Mouse (Mus musculus) forebrain, embryonic 14.5 days (tissue): ENCODE measurements around the gene Fam83f. TPM values are rescaled to one million over a fixed set of nuclear protein-coding genes. Genes with fewer than 3 reads are reported as not detected.

ENCODE experiments used
- ATAC-seq: fragments of 200-750 bp; cut with Nextera tagmentation; 2 replicates; pipeline ENCODE4 v1.8.0; 2017; ENCODE audit warnings: mild to moderate bottlenecking, moderate library complexity
- DNase-seq: peaks from one replicate; pipeline ENCODE4 v3.0.0-alpha.2; 2015; ENCODE audit warnings: low spot score
- H3K27ac ChIP-seq: fragments of 300-500 bp; sonication (generic); 2 replicates; pipeline ENCODE4 v1.5.1; 2014; ENCODE audit warnings: low read depth, mild to moderate bottlenecking, control low read depth, low read length, moderate library complexity
- H3K27me3 ChIP-seq: fragments of 300-500 bp; sonication (generic); replicated peaks from 2 replicates; pipeline ENCODE4 v1.6.1; 2014; ENCODE audit warnings: low read length, control low read depth, mixed read lengths; ENCODE audit not compliant: control insufficient read depth, insufficient read depth
- H3K36me3 ChIP-seq: fragments of 300-500 bp; sonication (generic); 2 replicates; pipeline ENCODE4 v1.6.1; 2014; ENCODE audit warnings: low read length, control low read depth; ENCODE audit not compliant: control insufficient read depth, insufficient read depth
- H3K4me1 ChIP-seq: fragments of 300-500 bp; sonication (generic); 2 replicates; pipeline ENCODE4 v1.6.1; 2014; ENCODE audit warnings: antibody characterized with exemption, low read length, control low read depth; ENCODE audit not compliant: control insufficient read depth, insufficient read depth
- H3K4me2 ChIP-seq: fragments of 300-500 bp; sonication (generic); 2 replicates; pipeline ENCODE4 v1.6.1; 2014; ENCODE audit warnings: mild to moderate bottlenecking, control low read depth, low read length
- H3K4me3 ChIP-seq: fragments of 300-500 bp; sonication (generic); 2 replicates; pipeline ENCODE4 v1.5.1; 2014; ENCODE audit warnings: low read depth, low read length, control low read depth
- H3K9ac ChIP-seq: fragments of 300-500 bp; sonication (generic); 2 replicates; pipeline ENCODE4 v1.6.1; 2014; ENCODE audit warnings: mild to moderate bottlenecking, low read length, control low read depth, moderate library complexity
- H3K9me3 ChIP-seq: fragments of 300-500 bp; sonication (generic); replicated peaks from 2 replicates; pipeline ENCODE4 v1.6.1; 2016; ENCODE audit warnings: low read length, control low read depth, mixed read lengths; ENCODE audit not compliant: control insufficient read depth
- WGBS: fragments of 180-500 bp; shearing (Covaris S2); extraction: QIAGEN DNeasy Blood & Tissue Kit; methylation state at CpG from one replicate; pipeline ENCODE4 v1.1.7; 2014; 5-methylcytosine and 5-hydroxymethylcytosine counted together
- polyA plus RNA-seq: library from polyadenylated mRNA; unstranded; fragments of >200 nt; fragmentation: Nextera tagmentation; extraction: Ambion mirVana; gene quantifications from 2 replicates; pipeline ENCODE4 v1.2.1, GENCODE M21; 2014

The Fam83f gene
- polyA plus RNA-seq, 1 experiment from 2014 or later = not detected

GRCm38 (mm10) chr15:80681466-80681881 lies 9.8 kb downstream of the Fam83f start:
- H3K4me1 ChIP-seq = peaks cover 25% of the 10 kb centered on the region
- no peak overlapping the region for H3K4me2 ChIP-seq
- ATAC-seq (no peak), DNase-seq (peak; percentile 53)
- H3K27ac ChIP-seq = no peak overlapping the region
- no peak overlapping the region for H3K9ac ChIP-seq
- H3K36me3 ChIP-seq = no peaks in the 10 kb centered on the region
- WGBS = 60% methylated on average over 4 of the region's 4 CpGs
- no peaks in the 10 kb centered on the region for H3K9me3 ChIP-seq
- H3K4me3 ChIP-seq = no peak overlapping the region
- no peaks in the 10 kb centered on the region for H3K27me3 ChIP-seq

GRCm38 (mm10) chr15:80682343-80682742 lies 10.7 kb downstream of the Fam83f start:
- H3K9me3 ChIP-seq = no peaks in the 10 kb centered on the region
- DNase-seq (no peak), ATAC-seq (no peak)
- no peak overlapping the region for H3K4me3 ChIP-seq
- 90% methylated on average over 8 of the region's 8 CpGs for WGBS
- no peaks in the 10 kb centered on the region for H3K27me3 ChIP-seq
- no peak overlapping the region for H3K4me2 ChIP-seq
- H3K36me3 ChIP-seq = no peaks in the 10 kb centered on the region
- H3K27ac ChIP-seq = no peak overlapping the region
- peaks cover 25% of the 10 kb centered on the region for H3K4me1 ChIP-seq
- no peak overlapping the region for H3K9ac ChIP-seq

- H3K9me3 ChIP-seq = no peaks in the 10 kb centered on the region
- no peak overlapping the region for H3K27ac ChIP-seq
- H3K9ac ChIP-seq = no peak overlapping the region
- whole genome bisulfite sequencing = 90% methylated on average over 6 of the region's 6 CpGs
- H3K36me3 ChIP-seq = no peaks in the 10 kb centered on the region
- ATAC-seq = no peak
- H3K4me3 ChIP-seq = no peak overlapping the region
- H3K4me2 ChIP-seq = no peak overlapping the region
- H3K4me1 ChIP-seq = peaks cover 25% of the 10 kb centered on the region
- no peaks in the 10 kb centered on the region for H3K27me3 ChIP-seq
- DNase-seq = no peak
Observed at GRCm38 (mm10) chr15:80683151-80683550, 11.5 kb downstream of the Fam83f start.

GRCm38 (mm10) chr15:80683990-80684389 lies 12.3 kb downstream of the Fam83f start:
- Histone ChIP-seq H3K4me1 (peaks cover 25% of the 10 kb centered on the region), H3K27ac (no peak overlapping the region; the same call in 1 of the 2 replicates), H3K9ac (peak overlapping the region; percentile 2; the same call in 1 of the 2 replicates), H3K27me3 (no peaks in the 10 kb centered on the region), H3K4me2 (no peak overlapping the region), H3K4me3 (no peak overlapping the region), H3K36me3 (no peaks in the 10 kb centered on the region), H3K9me3 (no peaks in the 10 kb centered on the region)
- ATAC-seq = peak; percentile 35; the same call in 1 of the 2 replicates
- no peak for DNase-seq
- 50% methylated on average over 3 of the region's 3 CpGs for WGBS

GRCm38 (mm10) chr15:80684786-80685602 lies 13.3 kb downstream of the Fam83f start:
- WGBS = 24% methylated on average over 8 of the region's 8 CpGs
- DNase-seq = no peak
- H3K4me3 ChIP-seq = no peak overlapping the region
- H3K36me3 ChIP-seq = no peaks in the 10 kb centered on the region
- H3K4me1 ChIP-seq = peaks cover 17% of the 10 kb centered on the region
- ATAC-seq = 0 out of 2 replicates have a peak, but pooled peaks have one; percentile 42
- no peak overlapping the region for H3K4me2 ChIP-seq
- H3K9me3 ChIP-seq = no peaks in the 10 kb centered on the region
- H3K9ac ChIP-seq = no peak overlapping the region; the same call in 1 of the 2 replicates
- no peaks in the 10 kb centered on the region for H3K27me3 ChIP-seq
- no peak overlapping the region for H3K27ac ChIP-seq

- no peak for ATAC-seq
- 39% methylated on average over 7 of the region's 7 CpGs for WGBS
Observed at GRCm38 (mm10) chr15:80685603-80685895, 13.9 kb downstream of the Fam83f start.

GRCm38 (mm10) chr15:80688536-80688935 lies 16.9 kb downstream of the Fam83f start:
- ATAC-seq (no peak), DNase-seq (no peak)
- no peak overlapping the region for H3K27ac ChIP-seq
- no peaks in the 10 kb centered on the region for H3K27me3 ChIP-seq
- WGBS = 75% methylated on average over 7 of the region's 7 CpGs
- no peak overlapping the region for H3K9ac ChIP-seq
- H3K36me3 ChIP-seq = no peaks in the 10 kb centered on the region
- H3K9me3 ChIP-seq = no peaks in the 10 kb centered on the region
- H3K4me3 ChIP-seq = no peak overlapping the region
- peaks cover 8% of the 10 kb centered on the region for H3K4me1 ChIP-seq
- no peak overlapping the region for H3K4me2 ChIP-seq

More at GRCm38 (mm10) chr15:80685603-80685895, 13.9 kb downstream of the Fam83f start:
- Histone ChIP-seq H3K27ac (no peak overlapping the region), H3K36me3 (no peaks in the 10 kb centered on the region), H3K9ac (no peak overlapping the region), H3K4me2 (no peak overlapping the region), H3K4me3 (no peak overlapping the region), H3K4me1 (peaks cover 17% of the 10 kb centered on the region), H3K27me3 (no peaks in the 10 kb centered on the region), H3K9me3 (no peaks in the 10 kb centered on the region)
- DNase-seq = peak; percentile 57

GRCm38 (mm10) chr15:80693492-80693891 lies 21.8 kb downstream of the Fam83f start:
- no peaks in the 10 kb centered on the region for H3K9me3 ChIP-seq
- no peaks in the 10 kb centered on the region for H3K36me3 ChIP-seq
- WGBS = 24% methylated on average over 3 of the region's 3 CpGs
- ATAC-seq = no peak
- DNase-seq = no peak
- no peaks in the 10 kb centered on the region for H3K27me3 ChIP-seq
- H3K4me3 ChIP-seq = no peak overlapping the region
- no peaks in the 10 kb centered on the region for H3K4me1 ChIP-seq
- no peak overlapping the region for H3K9ac ChIP-seq
- no peak overlapping the region for H3K27ac ChIP-seq
- H3K4me2 ChIP-seq = no peak overlapping the region
